Mouse (Mus musculus): ENCODE results near the gene Arnt2. TPM values are rescaled to one million over a fixed set of nuclear protein-coding genes. Genes with fewer than 3 reads are reported as not detected.

Gene Arnt2
- total and polyA plus RNA-seq, 3 experiments: 0.05 TPM; not detected in 2

DNA sequence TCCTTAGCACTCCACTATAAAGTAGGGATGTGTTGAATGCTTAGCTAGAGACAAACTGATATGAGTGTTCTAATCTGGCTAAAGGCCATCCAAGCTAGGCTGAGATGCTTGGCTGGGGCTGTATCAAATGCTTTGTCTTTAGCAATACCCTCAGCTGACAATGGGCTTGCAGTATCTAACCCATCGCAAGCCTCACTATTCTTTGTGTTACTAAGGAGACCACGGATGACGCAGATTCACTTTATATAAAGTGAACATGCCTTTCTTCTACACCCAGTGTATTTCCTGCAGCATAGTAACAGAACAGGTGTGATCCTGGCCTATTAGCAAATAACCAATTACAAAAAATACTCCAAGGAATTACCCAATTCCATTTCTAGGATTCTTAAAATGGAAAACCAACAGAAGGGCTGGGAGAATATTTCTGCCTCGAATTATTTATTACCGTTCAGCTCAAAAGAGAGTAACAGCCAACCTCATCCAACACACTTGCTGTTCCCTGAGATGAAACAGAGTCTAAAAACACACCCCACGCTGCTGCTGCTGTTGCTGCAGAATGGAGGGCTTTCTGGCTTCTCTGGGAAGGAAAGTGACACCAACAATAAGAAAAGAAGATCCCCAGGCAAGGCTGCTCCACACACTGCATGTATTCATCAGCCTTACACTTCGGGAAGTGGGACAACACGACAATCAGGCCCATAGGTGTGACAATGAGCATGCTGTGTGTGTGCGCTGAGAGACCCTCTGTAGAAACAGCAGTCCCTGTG is 61.6 kb downstream of the Arnt2 start:
- Histone ChIP-seq H3K36me3 (replicated peaks) (no peaks in the 10 kb centered on the region), H3K4me1 (ENCODE audit: insufficient read depth, low read depth, low read length) (no peaks in the 10 kb centered on the region), H3K27me3 (ENCODE audit: insufficient read depth, low read length) (peaks cover 3% of the 10 kb centered on the region; the same call in 1 of the 2 replicates), H3K4me3 (ENCODE audit: low read depth, low read length) (no peak overlapping the region), H3K9me3 (replicated peaks) (peaks cover 6% of the 10 kb centered on the region)
- DNase-seq (ENCODE audit: low spot score) (no peak), ATAC-seq (ENCODE audit: extremely low read depth, insufficient number of reproducible peaks, low FRiP score, poor library complexity, severe bottlenecking) (no peak)
- TF ChIP-seq GATA1 (IDR thresholded peaks at IDR 0.05; ENCODE audit: borderline replicate concordance, low read length) (no peak), GATA2 (IDR thresholded peaks at IDR 0.05; ENCODE audit: borderline replicate concordance, low read depth, low read length) (no peak), POLR2AphosphoS5 (IDR thresholded peaks at IDR 0.05; ENCODE audit: insufficient replicate concordance, low read depth, low read length) (no peak), CTCF (IDR thresholded peaks at IDR 0.05; ENCODE audit: low read depth, low read length) (no peak), TAL1 (conservative IDR thresholded peaks at IDR 0.05; ENCODE audit: low read depth, low read length) (no peak)

DNA sequence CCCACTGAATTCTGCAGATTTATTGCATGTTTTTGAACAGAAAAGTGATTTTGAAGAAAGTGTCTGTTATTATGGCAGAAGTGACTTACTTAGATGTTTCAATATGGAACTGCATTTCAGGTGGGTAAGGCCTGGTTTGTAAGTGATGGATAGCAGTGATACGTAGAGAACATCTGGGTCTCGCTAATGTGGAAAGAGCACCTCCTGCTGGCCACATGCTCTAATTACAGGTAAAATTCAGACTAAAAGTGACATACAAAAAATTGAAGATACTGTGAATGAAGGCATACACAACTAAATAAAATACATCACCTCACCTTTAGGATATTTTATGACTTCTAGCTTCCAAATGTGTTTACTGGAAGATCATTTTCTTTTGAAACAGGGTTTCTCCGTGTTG is 66.8 kb downstream of the Arnt2 start:
- peaks cover 8% of the 10 kb centered on the region for H3K9me3 ChIP-seq (replicated peaks)
- ATAC-seq (ENCODE audit: extremely low read depth, insufficient number of reproducible peaks, low FRiP score, poor library complexity, severe bottlenecking) (no peak), DNase-seq (ENCODE audit: low spot score) (no peak)
- H3K27me3 ChIP-seq (ENCODE audit: insufficient read depth, low read length): no peaks in the 10 kb centered on the region
- TF ChIP-seq CTCF (IDR thresholded peaks at IDR 0.05; ENCODE audit: low read depth, low read length) (no peak), POLR2AphosphoS5 (IDR thresholded peaks at IDR 0.05; ENCODE audit: insufficient replicate concordance, low read depth, low read length) (no peak), GATA2 (IDR thresholded peaks at IDR 0.05; ENCODE audit: borderline replicate concordance, low read depth, low read length) (no peak), TAL1 (conservative IDR thresholded peaks at IDR 0.05; ENCODE audit: low read depth, low read length) (no peak), GATA1 (IDR thresholded peaks at IDR 0.05; ENCODE audit: borderline replicate concordance, low read length) (no peak)
- no peak overlapping the region for H3K4me3 ChIP-seq (ENCODE audit: low read depth, low read length)
- no peaks in the 10 kb centered on the region for H3K36me3 ChIP-seq (replicated peaks)
- H3K4me1 ChIP-seq (ENCODE audit: insufficient read depth, low read depth, low read length): no peaks in the 10 kb centered on the region

- TF ChIP-seq GATA2 (IDR thresholded peaks at IDR 0.05; ENCODE audit: borderline replicate concordance, low read depth, low read length): no peak
- TF ChIP-seq TAL1 (conservative IDR thresholded peaks at IDR 0.05; ENCODE audit: low read depth, low read length): no peak
- no peak for TF ChIP-seq GATA1 (IDR thresholded peaks at IDR 0.05; ENCODE audit: borderline replicate concordance, low read length)
- TF ChIP-seq POLR2AphosphoS5 (IDR thresholded peaks at IDR 0.05; ENCODE audit: insufficient replicate concordance, low read depth, low read length): no peak
- no peak for TF ChIP-seq CTCF (IDR thresholded peaks at IDR 0.05; ENCODE audit: low read depth, low read length)
- no peak for ATAC-seq (ENCODE audit: extremely low read depth, insufficient number of reproducible peaks, low FRiP score, poor library complexity, severe bottlenecking)
- H3K4me3 ChIP-seq (ENCODE audit: low read depth, low read length): no peak overlapping the region
Observed at GRCm38 (mm10) chr7:84341001-84341400, 69.0 kb downstream of the Arnt2 start.

DNA sequence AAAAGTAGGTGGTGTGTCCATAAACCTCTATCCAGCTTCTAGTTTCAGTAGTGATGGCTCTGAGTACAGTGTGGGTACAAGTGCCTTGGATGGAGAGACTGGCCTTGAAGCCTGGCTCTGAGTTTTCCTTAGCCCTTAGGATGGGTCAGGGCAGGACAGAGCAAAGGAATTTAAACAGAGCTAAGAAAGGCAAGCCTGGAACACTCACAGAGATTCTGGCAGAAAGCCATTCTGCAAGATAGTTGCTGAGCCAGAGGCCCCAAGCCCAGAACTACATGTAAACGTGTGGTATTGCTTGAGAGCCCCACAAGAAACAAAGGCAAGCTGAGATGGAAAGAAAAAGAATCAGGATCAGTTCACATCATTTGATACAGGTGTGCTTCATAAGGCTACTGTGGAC is 70.8 kb downstream of the Arnt2 start:
- TF ChIP-seq CTCF (IDR thresholded peaks at IDR 0.05; ENCODE audit: low read depth, low read length) (no peak), GATA2 (IDR thresholded peaks at IDR 0.05; ENCODE audit: borderline replicate concordance, low read depth, low read length) (no peak), POLR2AphosphoS5 (IDR thresholded peaks at IDR 0.05; ENCODE audit: insufficient replicate concordance, low read depth, low read length) (no peak), GATA1 (IDR thresholded peaks at IDR 0.05; ENCODE audit: borderline replicate concordance, low read length) (no peak), TAL1 (conservative IDR thresholded peaks at IDR 0.05; ENCODE audit: low read depth, low read length) (no peak)
- Histone ChIP-seq H3K9me3 (replicated peaks) (peaks cover 8% of the 10 kb centered on the region), H3K4me3 (ENCODE audit: low read depth, low read length) (no peak overlapping the region), H3K4me1 (ENCODE audit: insufficient read depth, low read depth, low read length) (no peaks in the 10 kb centered on the region), H3K27me3 (ENCODE audit: insufficient read depth, low read length) (no peaks in the 10 kb centered on the region), H3K36me3 (replicated peaks) (no peaks in the 10 kb centered on the region)
- ATAC-seq (ENCODE audit: extremely low read depth, insufficient number of reproducible peaks, low FRiP score, poor library complexity, severe bottlenecking) (no peak), DNase-seq (ENCODE audit: low spot score) (no peak)

More at GRCm38 (mm10) chr7:84341001-84341400, 69.0 kb downstream of the Arnt2 start:
- H3K4me1 ChIP-seq (ENCODE audit: insufficient read depth, low read depth, low read length): no peaks in the 10 kb centered on the region
- DNase-seq (ENCODE audit: low spot score): no peak
- peaks cover 8% of the 10 kb centered on the region for H3K9me3 ChIP-seq (replicated peaks)
- no peaks in the 10 kb centered on the region for H3K36me3 ChIP-seq (replicated peaks)
- no peaks in the 10 kb centered on the region for H3K27me3 ChIP-seq (ENCODE audit: insufficient read depth, low read length)

- H3K4me3 ChIP-seq (ENCODE audit: low read depth, low read length): no peak overlapping the region
- DNase-seq (ENCODE audit: low spot score): no peak
- TF ChIP-seq GATA1 (IDR thresholded peaks at IDR 0.05; ENCODE audit: borderline replicate concordance, low read length) (no peak), POLR2AphosphoS5 (IDR thresholded peaks at IDR 0.05; ENCODE audit: insufficient replicate concordance, low read depth, low read length) (no peak), GATA2 (IDR thresholded peaks at IDR 0.05; ENCODE audit: borderline replicate concordance, low read depth, low read length) (no peak), TAL1 (conservative IDR thresholded peaks at IDR 0.05; ENCODE audit: low read depth, low read length) (no peak), CTCF (IDR thresholded peaks at IDR 0.05; ENCODE audit: low read depth, low read length) (no peak)
- no peaks in the 10 kb centered on the region for H3K36me3 ChIP-seq (replicated peaks)
- no peak for ATAC-seq (ENCODE audit: extremely low read depth, insufficient number of reproducible peaks, low FRiP score, poor library complexity, severe bottlenecking)
- no peaks in the 10 kb centered on the region for H3K27me3 ChIP-seq (ENCODE audit: insufficient read depth, low read length)
- H3K9me3 ChIP-seq (replicated peaks): no peaks in the 10 kb centered on the region
- H3K4me1 ChIP-seq (ENCODE audit: insufficient read depth, low read depth, low read length): no peaks in the 10 kb centered on the region
Observed at GRCm38 (mm10) chr7:84337768-84338167, 72.2 kb downstream of the Arnt2 start.

DNA sequence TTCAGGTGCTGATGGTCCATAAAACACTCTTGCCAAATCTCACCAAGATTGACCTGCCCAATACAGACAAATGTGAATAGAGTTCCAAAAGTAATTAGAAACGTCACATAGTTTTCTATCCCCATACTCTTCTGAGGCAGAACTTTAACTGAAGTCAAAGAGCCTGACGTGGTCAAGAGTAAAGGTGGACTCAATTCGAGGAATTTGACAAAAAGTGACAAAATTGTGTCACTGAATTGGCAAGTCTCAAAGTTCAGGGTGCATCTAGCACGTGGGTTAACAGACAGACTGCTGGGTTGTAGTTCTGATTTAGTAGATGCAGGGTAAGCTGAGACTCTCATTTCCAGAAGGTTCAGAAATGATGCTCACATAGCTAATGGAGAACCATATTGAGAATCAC is 73.1 kb downstream of the Arnt2 start:
- TF ChIP-seq GATA1 (IDR thresholded peaks at IDR 0.05; ENCODE audit: borderline replicate concordance, low read length): no peak
- no peak for TF ChIP-seq GATA2 (IDR thresholded peaks at IDR 0.05; ENCODE audit: borderline replicate concordance, low read depth, low read length)
- TF ChIP-seq POLR2AphosphoS5 (IDR thresholded peaks at IDR 0.05; ENCODE audit: insufficient replicate concordance, low read depth, low read length): no peak
- no peak for TF ChIP-seq TAL1 (conservative IDR thresholded peaks at IDR 0.05; ENCODE audit: low read depth, low read length)
- no peak for TF ChIP-seq CTCF (IDR thresholded peaks at IDR 0.05; ENCODE audit: low read depth, low read length)
- ATAC-seq (ENCODE audit: extremely low read depth, insufficient number of reproducible peaks, low FRiP score, poor library complexity, severe bottlenecking) (no peak), DNase-seq (ENCODE audit: low spot score) (no peak)
- no peaks in the 10 kb centered on the region for H3K4me1 ChIP-seq (ENCODE audit: insufficient read depth, low read depth, low read length)
- no peaks in the 10 kb centered on the region for H3K27me3 ChIP-seq (ENCODE audit: insufficient read depth, low read length)
- H3K4me3 ChIP-seq (ENCODE audit: low read depth, low read length): no peak overlapping the region
- no peaks in the 10 kb centered on the region for H3K9me3 ChIP-seq (replicated peaks)
- no peaks in the 10 kb centered on the region for H3K36me3 ChIP-seq (replicated peaks)

All from G1E (cell line).